Mouse (Mus musculus) gastrocnemius, postnatal 14 days (tissue): ENCODE measurements around the gene Tcf7l1. TPM values are rescaled to one million over a fixed set of nuclear protein-coding genes. Genes with fewer than 3 reads are reported as not detected.
A peak's percentile ranks its signal among the peaks of the same experiment; 100 is the strongest.

ENCODE experiments used
- DNase-seq: peaks from one replicate; pipeline ENCODE4 v3.0.0; 2021; ENCODE audit warnings: mixed read lengths
- intact Hi-C: fragments of 180-260 bp; cut with DNase I; formaldehyde crosslinking; loops from one replicate; pipeline ENCODE4 v1.15.1; 2025; ENCODE audit warnings: low total_unique reads
- total RNA-seq, 2 experiments: library from RNA; stranded (reverse); gene quantifications; 2 replicates each; pipeline ENCODE4 v1.2.3; 2021

The Tcf7l1 gene
- total RNA-seq, 2 experiments from 2014 or later = 9.6 to 10.4 TPM

DNA sequence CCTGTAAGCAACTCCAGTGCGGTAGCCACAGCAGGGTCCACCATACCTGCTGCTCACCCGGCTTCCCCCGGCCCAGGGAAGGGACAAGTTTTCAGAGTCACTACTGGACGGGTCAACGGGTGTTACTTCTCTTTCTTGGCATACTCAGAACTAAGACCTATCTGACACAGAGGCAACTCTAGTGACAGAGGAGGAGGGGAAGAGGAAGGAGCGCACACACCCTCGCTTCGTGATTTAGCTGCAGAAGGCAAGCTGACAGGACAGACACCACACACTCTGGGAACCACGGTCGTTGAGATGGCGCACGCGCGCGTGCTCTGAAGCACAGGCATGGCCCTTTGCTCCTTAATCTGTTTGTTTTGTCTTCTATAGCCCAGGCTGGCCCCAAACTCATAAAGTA is 36.2 kb downstream of the Tcf7l1 start:
- intact Hi-C loops = no loop called here
- no peak for DNase-seq

DNA sequence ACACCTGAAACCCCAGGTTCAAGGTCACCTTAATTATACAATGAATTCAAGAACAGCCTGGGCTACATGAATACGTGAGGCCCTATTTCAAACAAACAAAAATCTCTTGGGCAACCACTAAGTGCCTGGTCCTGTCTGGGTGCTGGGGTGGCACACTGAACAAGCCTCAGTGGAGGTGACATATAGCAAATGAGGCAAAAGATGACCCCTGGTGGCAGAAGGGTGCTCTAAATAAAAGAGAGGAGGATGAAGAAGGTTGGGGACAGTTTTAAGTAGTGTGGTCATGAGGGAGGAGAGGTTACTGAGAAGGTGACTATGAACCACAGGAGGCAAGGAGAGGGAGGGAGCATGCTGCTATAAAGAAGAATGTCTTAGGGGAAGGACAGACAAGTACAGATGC is 37.8 kb downstream of the Tcf7l1 start:
- intact Hi-C loops = no loop called here
- no peak for DNase-seq

DNA sequence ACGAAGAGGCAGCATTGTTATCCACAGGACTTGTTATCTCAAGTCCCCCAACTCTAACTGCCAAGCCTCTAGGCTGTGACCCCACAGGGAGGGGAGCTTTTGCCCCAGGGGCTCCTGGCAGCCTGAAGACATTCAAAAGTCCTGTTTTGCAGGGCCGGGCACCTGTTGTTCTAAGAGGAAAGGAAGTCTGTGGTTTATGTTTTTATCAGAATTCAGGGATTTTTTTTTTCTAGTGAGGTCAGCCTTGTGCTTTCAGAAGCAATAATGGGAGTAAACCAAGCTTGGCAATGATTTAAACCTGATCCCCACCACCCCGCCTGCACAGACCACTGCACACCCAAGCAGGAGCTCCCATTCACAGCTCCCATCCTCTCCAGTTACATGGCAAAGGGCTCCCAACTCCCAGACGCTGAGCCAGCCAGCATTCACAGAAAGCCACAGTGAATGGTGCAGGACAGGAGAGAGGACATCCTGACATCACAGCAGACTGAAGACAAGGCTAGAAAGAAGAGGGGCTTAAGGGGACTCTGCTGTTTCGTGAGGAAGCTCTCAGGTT is 40.1 kb downstream of the Tcf7l1 start:
- DNase-seq = no peak
- intact Hi-C loops = no loop called here

DNA sequence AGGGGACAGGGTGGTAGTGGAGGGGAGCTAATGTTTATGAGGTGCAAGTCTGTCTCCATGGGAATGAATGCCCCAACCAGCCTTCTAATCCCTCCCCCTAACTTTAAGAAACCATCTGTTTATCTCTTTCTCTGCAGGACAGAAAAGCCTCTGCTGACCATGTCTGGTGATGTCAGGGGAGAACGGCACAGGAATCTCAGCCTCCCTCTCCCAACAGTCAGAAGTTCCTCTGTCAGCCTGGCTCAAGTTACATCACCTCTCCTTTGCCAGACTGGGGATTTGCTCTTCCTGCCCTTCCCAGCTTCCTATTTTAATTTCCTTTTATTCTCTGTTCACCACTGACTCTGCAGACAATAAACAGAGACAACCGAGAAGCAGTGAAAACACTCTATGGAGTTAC is 40.6 kb downstream of the Tcf7l1 start:
- no peak for DNase-seq
- intact Hi-C loops = no loop called here

DNA sequence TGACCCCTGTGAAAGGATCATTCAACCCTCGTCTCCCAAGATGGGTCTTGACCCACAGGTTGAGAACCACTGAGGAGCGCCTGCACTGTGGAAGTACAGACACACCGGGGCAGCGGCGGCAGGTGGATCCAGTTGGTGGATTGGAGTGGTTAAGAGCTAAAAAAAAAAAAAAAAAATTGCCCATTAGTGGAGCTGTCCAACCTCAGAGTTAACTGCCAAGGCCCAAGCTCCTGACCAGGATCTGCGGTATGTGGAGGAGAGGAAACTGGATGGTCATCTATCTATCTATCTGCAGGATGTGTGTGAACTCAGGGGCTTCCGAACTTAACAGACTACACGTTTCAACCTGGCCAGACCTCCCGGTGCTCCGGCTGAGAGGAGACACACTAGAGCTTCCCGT is 41.2 kb downstream of the Tcf7l1 start:
- DNase-seq = no peak
- intact Hi-C loops = no loop called here

DNA sequence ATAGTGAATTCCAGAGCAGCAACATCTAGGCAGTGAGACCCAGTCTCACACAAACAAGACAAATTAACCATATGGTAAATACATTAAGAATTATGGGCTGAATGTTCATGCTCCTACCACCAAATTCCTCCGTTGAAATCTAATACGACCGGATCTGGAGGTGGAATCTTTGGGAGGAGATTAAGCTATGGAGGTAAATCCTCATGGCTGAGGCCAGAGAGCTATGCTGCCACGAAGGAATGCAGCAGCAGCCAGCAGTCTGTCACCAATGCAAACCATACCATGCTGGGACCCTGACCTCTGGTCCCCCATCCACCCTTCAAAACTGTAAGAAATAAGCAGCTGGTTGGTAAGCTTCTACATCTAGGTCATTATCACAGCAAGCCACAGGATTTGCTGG is 41.9 kb downstream of the Tcf7l1 start:
- intact Hi-C loops = no loop called here
- DNase-seq = no peak

DNA sequence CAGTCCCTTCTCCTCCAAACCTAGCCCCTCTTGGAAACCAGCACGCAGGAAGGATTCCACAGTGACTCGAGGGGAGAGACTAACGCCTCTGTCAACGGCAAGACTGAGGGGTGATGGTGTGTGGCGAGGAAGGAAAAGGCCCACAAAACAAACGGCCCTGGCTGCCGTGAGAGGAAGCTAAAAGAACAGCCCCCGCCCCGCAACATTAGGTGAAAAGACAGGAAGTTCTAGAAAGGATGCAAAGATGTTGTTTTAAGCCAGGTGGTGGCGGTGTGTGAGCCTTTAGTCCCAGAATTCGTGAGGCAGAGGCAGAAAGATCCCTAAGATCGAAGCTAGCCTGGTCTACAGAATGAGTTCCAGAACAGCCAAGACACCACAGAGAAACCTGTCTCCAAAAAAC is 43.3 kb downstream of the Tcf7l1 start:
- intact Hi-C loops = no loop called here
- no peak for DNase-seq

DNA sequence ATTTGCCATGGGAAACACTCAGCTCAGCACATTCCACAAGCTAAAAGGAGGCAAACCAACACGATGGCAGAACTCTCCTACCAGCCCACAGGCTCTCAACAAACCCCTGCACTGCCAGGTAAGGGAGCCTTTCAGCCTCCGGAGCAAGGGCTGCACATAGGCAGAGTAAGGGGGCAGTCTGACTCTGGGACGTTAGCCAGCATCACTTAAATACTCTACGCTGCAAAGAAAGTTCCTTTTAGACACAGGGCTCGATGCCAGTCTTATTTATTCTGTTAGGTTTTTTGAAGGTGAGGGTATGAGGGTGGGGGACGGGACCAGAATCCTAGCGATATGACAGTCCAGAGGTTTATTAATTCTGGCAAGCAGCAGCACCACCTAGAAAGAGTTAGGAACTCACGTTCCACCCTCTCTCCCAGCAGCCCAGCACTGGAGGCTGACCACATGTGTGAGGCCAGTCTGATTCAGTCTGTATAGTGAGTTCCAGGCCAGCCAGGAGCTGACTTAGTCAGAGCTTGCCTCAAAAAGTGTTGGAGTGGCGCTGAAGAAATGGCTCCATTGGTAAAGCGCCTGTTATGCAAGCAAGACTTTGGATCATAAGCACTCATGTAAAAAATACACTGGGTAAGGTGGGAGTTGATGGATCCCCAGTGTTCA is 44.8 kb downstream of the Tcf7l1 start:
- no peak for DNase-seq
- intact Hi-C loops = no loop called here

DNA sequence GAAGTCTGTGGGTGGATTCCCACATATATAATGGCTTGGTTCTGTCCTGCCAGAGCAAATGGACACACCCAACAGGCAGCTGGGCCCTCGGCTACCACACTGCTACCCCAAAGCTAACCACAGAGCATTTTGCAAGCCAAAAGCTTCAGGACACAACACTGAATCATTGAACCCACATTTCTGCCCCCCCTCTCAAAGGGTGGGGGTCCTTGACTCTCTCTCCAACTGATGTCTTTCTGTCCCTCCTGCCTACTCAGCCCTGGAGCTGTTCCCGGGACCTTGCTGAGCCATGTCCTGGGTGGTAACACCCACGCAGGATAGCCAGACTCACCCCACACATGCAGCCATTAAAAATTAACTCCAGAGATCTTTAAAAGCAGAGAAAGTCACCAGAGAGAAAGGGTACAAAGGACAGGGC is 45.4 kb downstream of the Tcf7l1 start:
- DNase-seq = no peak
- intact Hi-C loops = no loop called here

DNA sequence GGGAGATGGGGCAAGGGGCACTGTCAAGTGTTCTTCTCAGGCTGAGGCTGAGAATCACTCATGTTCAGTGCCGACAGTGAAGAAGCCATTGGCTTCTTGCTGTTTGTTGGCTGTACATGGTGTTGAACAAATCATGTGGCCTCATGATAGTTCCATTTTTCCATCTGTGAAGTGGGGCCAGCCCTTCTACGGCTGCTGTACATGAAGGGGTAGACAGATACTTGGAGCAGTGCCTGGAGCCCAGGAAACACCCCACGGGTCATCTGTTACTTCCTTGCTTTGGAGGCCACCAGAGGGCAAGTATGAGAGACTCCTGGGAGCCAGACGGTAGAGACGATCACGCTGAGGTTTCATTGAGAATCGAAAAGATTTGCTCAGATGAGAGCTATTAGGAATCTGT is 46.7 kb downstream of the Tcf7l1 start:
- intact Hi-C loops = no loop called here
- DNase-seq = no peak

DNA sequence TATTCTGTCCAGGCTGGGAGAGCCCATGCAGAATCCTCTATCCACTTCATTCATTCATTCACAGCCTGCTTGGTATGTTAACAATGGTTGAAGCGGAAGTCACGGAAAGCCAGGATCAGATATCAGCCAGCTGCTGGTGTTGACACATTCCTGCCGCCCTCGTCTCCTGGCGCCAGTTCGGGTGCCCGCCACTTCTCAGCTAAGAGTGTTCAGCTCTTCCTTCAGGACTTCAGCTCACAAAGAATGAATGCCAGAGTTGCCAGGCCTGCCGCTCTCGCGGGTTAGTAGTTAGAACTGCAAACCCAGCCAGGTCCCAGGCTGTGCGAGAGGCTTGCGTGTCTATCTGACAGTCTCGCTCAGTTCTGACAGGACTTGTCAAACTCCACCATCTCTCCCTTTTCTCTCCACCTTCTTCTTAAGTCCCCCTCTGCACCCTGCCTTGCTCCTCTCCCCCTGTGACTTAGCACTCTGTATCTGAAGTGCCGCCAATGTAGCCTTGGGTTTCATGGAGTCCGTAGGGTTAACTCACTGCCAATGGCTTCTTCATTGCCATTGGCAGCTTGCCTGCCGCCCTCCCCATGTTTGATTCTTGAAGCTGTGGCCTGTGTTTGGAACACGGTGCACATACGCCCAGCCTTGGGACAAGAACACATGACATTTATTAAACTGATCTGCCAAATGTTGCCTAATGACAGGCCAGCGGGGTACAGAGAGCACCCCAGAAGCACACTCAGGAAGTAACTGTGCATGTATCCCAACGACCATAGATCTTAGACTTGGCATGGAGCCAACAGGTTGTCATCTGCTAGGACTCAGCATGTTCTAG is 48.2 kb downstream of the Tcf7l1 start:
- intact Hi-C loops = no loop called here
- DNase-seq = peak; percentile 45

DNA sequence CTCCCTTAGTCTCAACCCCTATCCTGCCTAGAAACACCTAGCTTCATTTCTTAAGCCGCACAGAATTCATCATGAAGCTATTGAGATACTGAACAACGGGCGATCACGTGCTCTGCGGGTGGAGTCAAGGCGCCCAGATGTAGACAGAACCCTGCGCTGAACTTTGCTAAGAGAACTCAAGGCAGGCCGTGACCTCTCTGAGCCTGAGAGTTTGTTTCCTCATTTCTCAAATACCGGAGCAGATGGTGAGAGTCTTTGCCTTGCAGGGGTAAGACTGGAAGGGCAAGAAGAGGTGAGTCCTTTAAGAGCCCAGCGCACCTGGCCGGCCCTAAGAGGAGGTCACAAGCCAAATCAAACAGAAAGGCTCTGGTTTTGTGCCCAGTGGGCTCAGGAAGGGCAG is 52.2 kb downstream of the Tcf7l1 start:
- no peak for DNase-seq
- intact Hi-C loops = no loop called here

DNA sequence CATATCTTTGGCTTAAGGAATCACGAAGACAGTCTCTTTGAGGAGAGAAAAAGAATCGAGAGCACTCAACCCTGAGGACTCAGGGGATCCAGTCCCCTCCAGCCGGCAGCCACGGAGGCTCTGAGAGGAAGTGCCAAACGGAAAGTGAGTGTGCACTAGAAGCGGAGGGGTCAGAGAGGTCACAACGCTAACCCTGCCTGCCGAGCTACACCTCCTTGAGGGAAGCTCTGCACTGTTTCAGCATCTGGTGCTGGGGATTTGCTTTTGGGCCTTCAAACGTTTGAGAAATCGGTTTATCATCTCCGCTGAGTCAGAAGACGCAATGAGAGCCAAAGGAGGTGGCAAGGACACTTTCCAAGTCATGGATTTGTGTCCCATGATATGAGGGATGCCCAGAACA is 53.8 kb downstream of the Tcf7l1 start:
- intact Hi-C loops = no loop called here
- no peak for DNase-seq

DNA sequence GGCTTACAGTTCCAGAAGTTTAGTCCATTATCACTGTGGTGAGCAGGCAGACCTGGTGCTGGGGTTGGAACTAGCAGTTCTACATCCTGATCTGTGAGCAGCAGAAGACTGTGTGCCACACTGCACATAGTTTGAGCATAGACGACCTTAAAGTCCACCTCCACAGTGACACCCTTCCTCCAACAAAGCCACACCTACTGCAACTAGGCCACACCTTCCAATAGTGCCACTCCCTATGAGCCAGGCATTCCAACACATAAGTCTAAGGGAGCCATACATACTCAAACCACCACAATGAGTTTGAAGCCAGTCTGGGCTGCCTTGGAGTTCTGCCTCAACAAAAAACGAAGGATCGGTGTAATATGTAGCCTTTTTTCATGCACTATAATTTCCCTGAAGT is 55.7 kb downstream of the Tcf7l1 start:
- intact Hi-C loops = no loop called here
- no peak for DNase-seq

DNA sequence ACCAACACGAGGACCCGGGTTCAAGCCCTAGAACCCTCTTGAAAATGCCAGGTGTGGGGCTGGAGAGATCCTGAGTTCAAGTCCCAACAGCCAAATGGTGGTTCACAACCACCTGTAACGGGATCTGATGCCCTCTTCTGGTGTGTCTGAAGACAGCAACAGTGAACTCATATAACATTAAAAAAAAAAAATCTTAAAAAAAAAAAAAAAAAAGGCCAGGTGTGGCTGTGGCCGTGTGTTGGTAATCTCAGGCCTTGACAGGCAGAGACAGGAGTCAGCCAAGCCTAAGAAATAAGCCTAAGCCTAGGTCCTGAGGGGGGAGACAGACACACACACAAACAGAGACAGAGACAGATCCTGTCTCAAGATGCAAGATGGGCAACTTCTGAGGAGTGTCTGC is 56.9 kb downstream of the Tcf7l1 start:
- intact Hi-C loops = no loop called here
- no peak for DNase-seq

DNA sequence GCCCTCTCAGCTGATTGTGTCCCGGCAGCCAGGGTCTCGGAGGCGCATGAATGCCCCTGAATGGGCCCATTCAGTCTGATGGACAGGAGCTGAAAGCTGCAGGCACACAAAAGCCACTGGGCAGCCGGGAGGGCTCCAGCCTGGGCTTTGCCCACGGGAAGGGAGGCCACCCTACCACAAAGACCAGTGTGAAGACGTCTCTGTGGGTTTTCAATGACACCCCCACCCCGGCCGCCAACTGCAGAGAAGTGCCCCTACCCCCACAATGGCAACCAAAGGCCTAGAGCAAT is 58.5 kb downstream of the Tcf7l1 start:
- intact Hi-C loops = no loop called here
- no peak for DNase-seq

DNA sequence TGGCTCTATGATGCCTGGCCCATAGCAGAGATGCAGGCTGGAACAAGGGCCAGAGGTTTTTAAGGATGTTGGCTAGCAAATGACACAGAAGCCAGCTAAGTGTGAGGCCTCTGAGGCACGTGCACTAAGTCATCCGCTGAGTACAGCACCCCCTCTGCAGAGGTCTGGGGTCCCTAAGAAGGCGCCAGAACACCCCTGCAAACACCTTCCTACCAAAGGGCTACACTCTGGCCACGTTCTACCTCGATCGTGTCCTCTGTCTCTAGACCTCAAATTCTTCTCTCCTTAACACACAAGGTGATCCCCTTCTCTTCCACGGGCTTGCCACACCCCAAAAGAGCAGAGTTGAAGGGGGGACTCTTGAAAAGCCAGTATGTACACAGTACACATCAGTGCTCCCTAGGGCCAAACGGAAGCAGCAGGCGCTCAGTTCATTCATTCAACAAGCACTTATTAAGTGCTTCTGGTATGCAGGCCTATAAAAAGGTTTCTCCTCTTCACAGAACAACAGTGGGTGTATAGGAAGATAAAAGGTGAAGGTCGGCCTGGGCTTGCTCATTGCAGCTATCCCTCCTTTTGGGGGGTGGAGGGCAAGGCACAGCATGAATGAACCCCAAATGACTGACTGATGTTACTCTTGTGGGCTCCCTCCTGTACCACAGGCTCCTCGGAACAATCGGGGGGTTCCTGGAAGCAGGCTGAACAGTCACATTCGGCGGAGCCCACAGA is 59.1 kb downstream of the Tcf7l1 start:
- no peak for DNase-seq
- intact Hi-C loops = no loop called here

DNA sequence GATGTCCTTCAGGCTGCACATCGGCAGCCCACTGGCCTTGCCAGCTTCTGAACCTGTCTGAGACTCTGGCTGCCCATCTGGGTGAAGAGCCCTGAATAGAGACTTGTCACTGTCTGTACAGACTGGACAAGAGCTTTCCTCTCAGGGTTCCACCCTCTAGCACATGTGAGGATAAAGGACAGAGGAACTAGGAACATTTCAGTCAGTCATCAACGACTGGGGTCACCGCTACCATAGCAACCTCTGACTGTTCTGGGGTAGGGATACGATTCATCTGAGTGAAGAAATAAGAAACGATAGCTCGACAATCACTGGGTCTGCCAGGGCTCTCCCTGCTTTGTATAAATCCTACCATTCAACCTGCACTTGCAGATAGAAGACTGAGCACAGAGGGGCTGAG is 61.2 kb downstream of the Tcf7l1 start:
- intact Hi-C loops = no loop called here

DNA sequence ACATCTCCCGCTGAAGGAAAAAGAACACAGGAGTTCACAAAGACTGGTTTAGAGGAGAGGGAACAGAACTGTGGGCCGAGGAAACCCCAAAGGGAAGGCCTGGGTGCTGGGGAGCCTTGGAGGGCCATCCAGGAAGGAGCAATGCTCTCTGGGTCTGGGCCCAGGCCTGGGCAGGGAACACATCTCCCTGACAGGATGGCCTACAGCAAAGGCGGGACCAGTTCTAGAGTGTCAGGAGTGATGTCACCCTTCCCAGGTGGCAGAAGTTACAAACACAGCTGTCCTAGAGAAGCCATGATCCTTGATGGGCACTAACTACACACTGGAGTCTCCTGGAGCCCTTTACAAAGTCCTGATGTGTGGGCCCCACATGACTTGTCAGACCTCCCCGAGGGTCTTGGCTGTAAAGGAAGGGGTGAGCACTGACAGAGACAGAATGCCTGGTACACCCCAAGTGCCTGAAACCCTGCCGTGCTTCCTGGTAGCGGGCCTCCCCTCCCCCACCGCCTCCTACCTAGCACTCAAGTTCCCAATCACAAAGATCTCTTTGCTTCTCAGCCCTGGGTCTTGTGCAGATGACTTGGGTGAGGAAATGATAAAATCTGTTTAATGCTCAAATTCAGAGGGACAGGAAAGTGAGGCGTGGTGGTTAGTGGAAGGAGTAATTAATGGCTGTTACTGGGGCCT is 64.4 kb downstream of the Tcf7l1 start:
- intact Hi-C loops = no loop called here
- no peak for DNase-seq

More for the DNA sequence above, 61.2 kb downstream of the Tcf7l1 start:
- DNase-seq = no peak

DNA sequence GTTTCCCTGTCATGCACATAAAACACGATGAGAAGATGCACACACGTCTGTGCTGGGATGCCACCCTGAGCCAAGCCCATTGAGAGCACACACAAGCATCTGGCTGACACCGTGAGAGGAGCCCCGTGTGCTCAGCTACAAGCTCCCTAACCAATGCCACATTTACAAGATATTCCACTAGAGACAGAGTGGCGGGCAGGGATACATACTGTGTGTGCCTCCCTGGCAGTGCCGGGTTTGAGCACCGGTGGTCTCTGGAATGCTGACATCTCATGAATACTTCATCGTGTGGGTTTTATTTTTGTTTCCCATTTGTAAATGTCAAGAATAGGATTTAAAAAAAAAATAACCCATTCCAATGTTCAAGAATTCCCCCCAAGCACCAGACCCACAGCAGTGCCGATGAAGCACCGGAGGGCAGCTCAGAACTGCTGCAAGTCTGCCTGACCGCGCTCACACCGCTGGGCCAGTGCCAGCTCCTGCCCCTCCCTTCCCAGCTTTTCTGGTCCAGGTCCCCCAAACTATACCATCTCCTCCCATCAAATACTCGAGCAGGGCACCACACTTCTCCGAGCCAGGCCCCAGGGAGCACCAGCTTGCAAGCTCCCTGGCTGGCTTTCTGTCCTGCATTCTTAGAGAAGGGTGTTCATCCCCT is 65.2 kb downstream of the Tcf7l1 start:
- intact Hi-C loops = no loop called here
- DNase-seq = no peak
